Mouse (Mus musculus) layer of hippocampus, adult 9-11 months (tissue): ENCODE data around the gene Ext2.

Experiments
- DNase-seq: peaks from one replicate; pipeline ENCODE4 v3.0.0; 2022

Ext2 gene

GRCm38 (mm10) chr2:93822045-93822749 is at the start of gene Ext2:
TSS of gene Ext2 (minus strand) at chr2:93822568.
- DNase-seq: peak; percentile 71

- DNase-seq: no peak
Observed at GRCm38 (mm10) chr2:93871411-93871925, 49.1 kb upstream of the Ext2 start.

GRCm38 (mm10) chr2:93870842-93871241 is 48.5 kb upstream of the Ext2 start:
- DNase-seq: peak; percentile 69

GRCm38 (mm10) chr2:93869107-93869600 is 46.8 kb upstream of the Ext2 start, which contains the start of gene Accsl:
TSS of gene Accsl (minus strand) at chr2:93869157.
- no peak for DNase-seq

GRCm38 (mm10) chr2:93868566-93868965 is 46.2 kb upstream of the Ext2 start:
- DNase-seq: no peak

- no peak for DNase-seq
Observed at GRCm38 (mm10) chr2:93863229-93863628, 40.9 kb upstream of the Ext2 start.

GRCm38 (mm10) chr2:93858845-93859244 is 36.5 kb upstream of the Ext2 start:
- no peak for DNase-seq

GRCm38 (mm10) chr2:93851303-93851702 is 28.9 kb upstream of the Ext2 start:
- no peak for DNase-seq

- DNase-seq: no peak
Observed at GRCm38 (mm10) chr2:93850317-93850944, 28.1 kb upstream of the Ext2 start.

GRCm38 (mm10) chr2:93849505-93850089 is 27.2 kb upstream of the Ext2 start, which contains the start of gene Accs:
TSS of gene Accs (minus strand) at chr2:93849943.
- peak; percentile 77 for DNase-seq

GRCm38 (mm10) chr2:93841349-93841748 is 19.0 kb upstream of the Ext2 start:
- DNase-seq: no peak

- DNase-seq: no peak
Observed at GRCm38 (mm10) chr2:93840109-93840508, 17.7 kb upstream of the Ext2 start.

- DNase-seq: no peak
Observed at GRCm38 (mm10) chr2:93838931-93839330, 16.6 kb upstream of the Ext2 start.

- DNase-seq: no peak
Observed at GRCm38 (mm10) chr2:93836232-93836785, 13.9 kb upstream of the Ext2 start.

- DNase-seq: no peak
Observed at GRCm38 (mm10) chr2:93835596-93835995, 13.2 kb upstream of the Ext2 start.

- DNase-seq: peak; percentile 69
Observed at GRCm38 (mm10) chr2:93823519-93823918, 1.2 kb upstream of the Ext2 start.

GRCm38 (mm10) chr2:93817791-93818190 is 4.6 kb downstream of the Ext2 start:
- no peak for DNase-seq

- no peak for DNase-seq
Observed at GRCm38 (mm10) chr2:93813343-93813742, 9.0 kb downstream of the Ext2 start.

- no peak for DNase-seq
Observed at GRCm38 (mm10) chr2:93811812-93812211, 10.6 kb downstream of the Ext2 start.

GRCm38 (mm10) chr2:93809931-93810330 is 12.4 kb downstream of the Ext2 start:
- DNase-seq: no peak

GRCm38 (mm10) chr2:93808071-93808470 is 14.3 kb downstream of the Ext2 start:
- DNase-seq: no peak

GRCm38 (mm10) chr2:93807440-93807839 is 14.9 kb downstream of the Ext2 start:
- DNase-seq: no peak

GRCm38 (mm10) chr2:93806487-93807201 is 15.7 kb downstream of the Ext2 start:
- DNase-seq: no peak
